ENCODE assay signal across 32 mouse cellular contexts in the genomic region with DNA sequence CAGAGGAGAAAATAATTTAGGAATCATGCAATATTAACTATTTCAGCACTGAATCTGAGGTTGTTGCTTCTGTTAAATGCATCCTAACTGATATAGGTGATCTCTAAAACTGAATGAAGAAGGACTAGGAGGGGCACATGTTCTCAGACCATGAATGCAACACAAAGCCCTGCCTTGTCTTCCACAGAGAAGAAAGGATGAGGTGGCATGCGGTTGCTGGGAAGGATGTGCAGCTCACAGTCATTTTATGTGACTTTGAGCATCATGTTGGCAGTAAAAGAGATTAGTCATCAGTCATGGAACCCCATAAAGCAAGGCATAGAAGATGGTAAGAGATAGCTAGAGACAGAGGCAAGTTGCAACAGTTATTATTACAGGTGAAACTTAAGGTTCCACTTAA.
"Had no signal": no experiment of that assay in that cellular context is flagged by ENCODE, and none has a peak within 500 bp of the region (broad histone marks: within the 10 kb centered on the region; RNA-seq: fewer than 3 reads in every experiment).

No protein-coding gene starts in this region.

- H3K4me2 ChIP-seq: limb, embryonic 12.5 days; limb, embryonic 13.5 days; limb, embryonic 15.5 days; liver, embryonic 11.5 days; liver, embryonic 12.5 days; liver, embryonic 13.5 days; liver, embryonic 15.5 days; lung, embryonic 14.5 days; lung, embryonic 15.5 days; midbrain, embryonic 11.5 days; midbrain, embryonic 12.5 days; midbrain, embryonic 15.5 days; neural tube, embryonic 12.5 days; neural tube, embryonic 13.5 days had no signal

- H3K9ac ChIP-seq: limb, embryonic 12.5 days; limb, embryonic 13.5 days; limb, embryonic 15.5 days; liver, embryonic 12.5 days; liver, embryonic 13.5 days; liver, embryonic 14.5 days; liver, embryonic 15.5 days; liver, postnatal 0 days; lung, embryonic 14.5 days; lung, embryonic 15.5 days; midbrain, embryonic 12.5 days; midbrain, embryonic 15.5 days; neural tube, embryonic 12.5 days; neural tube, embryonic 13.5 days had no signal

- H3K4me3 ChIP-seq: limb, embryonic 10.5 days; limb, embryonic 12.5 days; limb, embryonic 13.5 days; limb, embryonic 15.5 days; liver, embryonic 12.5 days; liver, embryonic 13.5 days; liver, embryonic 15.5 days; lung, embryonic 15.5 days; megakaryocyte, embryonic 14.5 days; midbrain, embryonic 10.5 days; midbrain, embryonic 12.5 days; midbrain, embryonic 15.5 days; myocyte; neural tube, embryonic 12.5 days; neural tube, embryonic 13.5 days had no signal

- H3K27me3 ChIP-seq: limb, embryonic 12.5 days; limb, embryonic 13.5 days; limb, embryonic 15.5 days; liver, embryonic 12.5 days; liver, embryonic 13.5 days; liver, embryonic 15.5 days; lung, embryonic 15.5 days; megakaryocyte, embryonic 14.5 days; midbrain, embryonic 12.5 days; midbrain, embryonic 15.5 days; neural tube, embryonic 12.5 days; neural tube, embryonic 13.5 days had no signal

- H3K9me3 ChIP-seq: limb, embryonic 10.5 days; limb, embryonic 12.5 days; limb, embryonic 13.5 days; limb, embryonic 15.5 days; liver, embryonic 12.5 days; liver, embryonic 13.5 days; liver, embryonic 15.5 days; lung, embryonic 15.5 days; midbrain, embryonic 10.5 days; midbrain, embryonic 12.5 days; midbrain, embryonic 15.5 days; neural tube, embryonic 12.5 days; neural tube, embryonic 13.5 days had no signal

- DNase-seq: left cerebral cortex, postnatal 4 days; liver; liver, embryonic 13.5 days; liver, postnatal 0 days; lung, adult 18-20 months; lung, adult 2 months; lung, embryonic 14.5 days; lung, postnatal 10 days; lung, postnatal 14 days; lung, postnatal 36 days; lung, postnatal 4 days; midbrain, embryonic 14.5 days had no signal

- H3K4me1 ChIP-seq: limb, embryonic 10.5 days; limb, embryonic 12.5 days; limb, embryonic 13.5 days; limb, embryonic 15.5 days; liver, embryonic 12.5 days; liver, embryonic 13.5 days; liver, embryonic 15.5 days; lung, embryonic 15.5 days; megakaryocyte, embryonic 14.5 days; midbrain, embryonic 10.5 days; midbrain, embryonic 12.5 days; midbrain, embryonic 15.5 days; neural tube, embryonic 12.5 days; neural tube, embryonic 13.5 days had no signal

- ATAC-seq: liver, embryonic 12.5 days; liver, postnatal 0 days; lung, postnatal 0 days; midbrain, embryonic 15.5 days; midbrain, embryonic 16.5 days had no signal

- H3K36me3 ChIP-seq: limb, embryonic 10.5 days; limb, embryonic 12.5 days; limb, embryonic 13.5 days; limb, embryonic 15.5 days; liver, embryonic 12.5 days; liver, embryonic 13.5 days; liver, embryonic 15.5 days; lung, embryonic 15.5 days; midbrain, embryonic 10.5 days; midbrain, embryonic 12.5 days; midbrain, embryonic 15.5 days; neural tube, embryonic 12.5 days; neural tube, embryonic 13.5 days had no signal

- H3K27ac ChIP-seq: limb, embryonic 10.5 days; limb, embryonic 12.5 days; limb, embryonic 13.5 days; limb, embryonic 15.5 days; liver, embryonic 12.5 days; liver, embryonic 13.5 days; liver, embryonic 14.5 days; liver, embryonic 15.5 days; lung, embryonic 15.5 days; macrophage; midbrain, embryonic 10.5 days; midbrain, embryonic 12.5 days; midbrain, embryonic 15.5 days; neural tube, embryonic 12.5 days; neural tube, embryonic 13.5 days had no signal
